Mouse (Mus musculus): Measurements from ENCODE around the gene Rbp3. TPM values are rescaled to one million over a fixed set of nuclear protein-coding genes. Genes with fewer than 3 reads are reported as not detected.
A peak's percentile ranks its signal among the peaks of the same experiment; 100 is the strongest.

Rbp3 gene
- not detected in 2 replicates for polyA plus RNA-seq (2014; fragmentation: Nextera tagmentation; extraction: Ambion mirVana)

GRCm38 (mm10) chr14:33953761-33954160 lies at the start of gene Rbp3:
Gene Rbp3, plus strand, starts transcription at chr14:33954003.
- no peak within 1 kb of the TSS for H3K27ac ChIP-seq (ENCODE audit: low read depth, low read length)
- no peaks in the 10 kb centered on the region for H3K27me3 ChIP-seq (ENCODE audit: control insufficient read depth, insufficient read depth, low read length)
- no peaks in the 10 kb centered on the region for H3K9me3 ChIP-seq (ENCODE audit: control insufficient read depth, low read length)
- H3K4me3 ChIP-seq (ENCODE audit: low read depth, low read length) = no peak within 1 kb of the TSS
- H3K36me3 ChIP-seq (ENCODE audit: control insufficient read depth, insufficient read depth, low read length) = no peaks in the 10 kb centered on the region
- H3K9ac ChIP-seq (replicated peaks; ENCODE audit: low read depth, low read length) = no peak within 1 kb of the TSS
- 93% methylated on average over 5 of the region's 5 CpGs for WGBS
- no peaks in the 10 kb centered on the region for H3K4me1 ChIP-seq (ENCODE audit: control insufficient read depth, insufficient read depth, low read length)
- ATAC-seq (ENCODE audit: low read depth) = no peak
- no peak within 1 kb of the TSS for H3K4me2 ChIP-seq (ENCODE audit: low read depth, low read length)

GRCm38 (mm10) chr14:33904851-33905250 lies 49.0 kb upstream of the Rbp3 start:
- Histone ChIP-seq H3K9me3 (ENCODE audit: control insufficient read depth, low read length) (no peaks in the 10 kb centered on the region), H3K4me2 (ENCODE audit: low read depth, low read length) (no peak overlapping the region), H3K27me3 (ENCODE audit: control insufficient read depth, insufficient read depth, low read length) (no peaks in the 10 kb centered on the region), H3K36me3 (ENCODE audit: control insufficient read depth, insufficient read depth, low read length) (no peaks in the 10 kb centered on the region), H3K9ac (replicated peaks; ENCODE audit: low read depth, low read length) (no peak overlapping the region), H3K4me3 (ENCODE audit: low read depth, low read length) (no peak overlapping the region), H3K27ac (ENCODE audit: low read depth, low read length) (no peak overlapping the region), H3K4me1 (ENCODE audit: control insufficient read depth, insufficient read depth, low read length) (no peaks in the 10 kb centered on the region)
- no peak for ATAC-seq (ENCODE audit: low read depth)

DNA sequence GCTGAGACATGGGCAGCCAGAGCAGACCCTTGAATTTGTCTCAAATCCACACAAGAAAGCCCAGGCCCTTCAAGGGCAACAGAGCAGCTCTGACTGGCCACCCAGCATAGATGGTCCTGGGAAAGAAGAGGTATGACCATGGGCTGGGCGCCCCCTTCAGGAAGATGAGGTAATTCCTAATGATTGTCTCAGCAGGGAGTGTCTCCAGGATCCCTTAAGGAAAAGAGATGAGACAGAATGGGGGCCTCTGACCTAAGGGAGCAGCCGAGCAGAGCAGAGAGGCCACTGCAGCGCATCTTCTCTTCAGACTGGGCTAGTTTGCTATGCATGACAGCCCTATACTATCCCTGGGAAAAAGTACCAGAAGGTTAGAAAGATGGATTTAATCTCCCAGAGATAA lies 40.1 kb upstream of the Rbp3 start:
- WGBS = 34% methylated on average over 3 of the region's 3 CpGs
- Histone ChIP-seq H3K4me3 (ENCODE audit: low read depth, low read length) (no peak overlapping the region), H3K4me1 (ENCODE audit: control insufficient read depth, insufficient read depth, low read length) (peaks cover 4% of the 10 kb centered on the region; the same call in 1 of the 2 replicates), H3K4me2 (ENCODE audit: low read depth, low read length) (no peak overlapping the region), H3K27me3 (ENCODE audit: control insufficient read depth, insufficient read depth, low read length) (no peaks in the 10 kb centered on the region), H3K27ac (ENCODE audit: low read depth, low read length) (no peak overlapping the region), H3K36me3 (ENCODE audit: control insufficient read depth, insufficient read depth, low read length) (no peaks in the 10 kb centered on the region), H3K9ac (replicated peaks; ENCODE audit: low read depth, low read length) (no peak overlapping the region), H3K9me3 (ENCODE audit: control insufficient read depth, low read length) (no peaks in the 10 kb centered on the region)
- peak; percentile 28; the same call in 1 of the 2 replicates for ATAC-seq (ENCODE audit: low read depth)

- H3K27me3 ChIP-seq (ENCODE audit: control insufficient read depth, insufficient read depth, low read length) = no peaks in the 10 kb centered on the region
- no peak for ATAC-seq (ENCODE audit: low read depth)
- no peak overlapping the region for H3K27ac ChIP-seq (ENCODE audit: low read depth, low read length)
- H3K9ac ChIP-seq (replicated peaks; ENCODE audit: low read depth, low read length) = no peak overlapping the region
- H3K9me3 ChIP-seq (ENCODE audit: control insufficient read depth, low read length) = no peaks in the 10 kb centered on the region
- 88% methylated on average over 9 of the region's 9 CpGs for WGBS
- no peaks in the 10 kb centered on the region for H3K36me3 ChIP-seq (ENCODE audit: control insufficient read depth, insufficient read depth, low read length)
- H3K4me2 ChIP-seq (ENCODE audit: low read depth, low read length) = no peak overlapping the region
- H3K4me3 ChIP-seq (ENCODE audit: low read depth, low read length) = no peak overlapping the region
- H3K4me1 ChIP-seq (ENCODE audit: control insufficient read depth, insufficient read depth, low read length) = peaks cover 4% of the 10 kb centered on the region; the same call in 1 of the 2 replicates
Observed at GRCm38 (mm10) chr14:33914206-33914605, 39.6 kb upstream of the Rbp3 start.

- Histone ChIP-seq H3K27ac (ENCODE audit: low read depth, low read length) (no peak overlapping the region), H3K27me3 (ENCODE audit: control insufficient read depth, insufficient read depth, low read length) (peaks cover 2% of the 10 kb centered on the region), H3K36me3 (ENCODE audit: control insufficient read depth, insufficient read depth, low read length) (no peaks in the 10 kb centered on the region), H3K4me2 (ENCODE audit: low read depth, low read length) (no peak overlapping the region; the same call in 1 of the 2 replicates), H3K9me3 (ENCODE audit: control insufficient read depth, low read length) (no peaks in the 10 kb centered on the region), H3K4me1 (ENCODE audit: control insufficient read depth, insufficient read depth, low read length) (peaks cover 13% of the 10 kb centered on the region), H3K4me3 (ENCODE audit: low read depth, low read length) (no peak overlapping the region), H3K9ac (replicated peaks; ENCODE audit: low read depth, low read length) (no peak overlapping the region)
- no peak for ATAC-seq (ENCODE audit: low read depth)
- WGBS = 6% methylated on average over 14 of the region's 14 CpGs
Observed at GRCm38 (mm10) chr14:33920727-33921559, 32.9 kb upstream of the Rbp3 start.

GRCm38 (mm10) chr14:33922771-33923167 lies 31.0 kb upstream of the Rbp3 start:
- WGBS = 15% methylated on average over 8 of the region's 8 CpGs
- ATAC-seq (ENCODE audit: low read depth) = no peak
- no peak overlapping the region for H3K27ac ChIP-seq (ENCODE audit: low read depth, low read length)

GRCm38 (mm10) chr14:33923168-33924070 lies 30.4 kb upstream of the Rbp3 start, which contains the start of gene Gdf10:
Gene Gdf10, plus strand, starts transcription at chr14:33923587.
- 0% methylated on average over 48 of the region's 85 CpGs for WGBS
- Histone ChIP-seq H3K4me3 (ENCODE audit: low read depth, low read length) (peak within 1 kb of the TSS; percentile 50), H3K4me1 (ENCODE audit: control insufficient read depth, insufficient read depth, low read length) (peaks cover 13% of the 10 kb centered on the region), H3K27me3 (ENCODE audit: control insufficient read depth, insufficient read depth, low read length) (peaks cover 2% of the 10 kb centered on the region), H3K4me2 (ENCODE audit: low read depth, low read length) (peak within 1 kb of the TSS; percentile 92), H3K9me3 (ENCODE audit: control insufficient read depth, low read length) (no peaks in the 10 kb centered on the region), H3K27ac (ENCODE audit: low read depth, low read length) (no peak within 1 kb of the TSS), H3K36me3 (ENCODE audit: control insufficient read depth, insufficient read depth, low read length) (no peaks in the 10 kb centered on the region), H3K9ac (replicated peaks; ENCODE audit: low read depth, low read length) (peak within 1 kb of the TSS; percentile 53)
- ATAC-seq (ENCODE audit: low read depth) = peak; percentile 74

More at GRCm38 (mm10) chr14:33922771-33923167, 31.0 kb upstream of the Rbp3 start:
- Histone ChIP-seq H3K36me3 (ENCODE audit: control insufficient read depth, insufficient read depth, low read length) (no peaks in the 10 kb centered on the region), H3K9ac (replicated peaks; ENCODE audit: low read depth, low read length) (no peak overlapping the region), H3K9me3 (ENCODE audit: control insufficient read depth, low read length) (no peaks in the 10 kb centered on the region), H3K4me3 (ENCODE audit: low read depth, low read length) (peak overlapping the region; percentile 50), H3K4me2 (ENCODE audit: low read depth, low read length) (peak overlapping the region; percentile 92), H3K27me3 (ENCODE audit: control insufficient read depth, insufficient read depth, low read length) (peaks cover 2% of the 10 kb centered on the region), H3K4me1 (ENCODE audit: control insufficient read depth, insufficient read depth, low read length) (peaks cover 13% of the 10 kb centered on the region)

DNA sequence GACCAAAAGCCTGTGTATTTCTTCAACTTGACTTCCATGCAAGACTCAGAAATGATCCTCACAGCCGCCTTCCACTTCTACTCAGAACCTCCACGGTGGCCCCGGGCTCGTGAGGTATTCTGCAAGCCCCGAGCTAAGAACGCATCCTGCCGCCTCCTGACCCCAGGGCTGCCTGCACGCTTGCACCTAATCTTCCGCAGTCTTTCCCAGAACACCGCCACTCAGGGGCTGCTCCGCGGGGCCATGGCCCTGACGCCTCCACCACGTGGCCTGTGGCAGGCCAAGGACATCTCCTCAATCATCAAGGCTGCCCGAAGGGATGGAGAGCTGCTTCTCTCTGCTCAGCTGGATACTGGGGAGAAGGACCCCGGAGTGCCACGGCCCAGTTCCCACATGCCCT lies 21.9 kb upstream of the Rbp3 start:
- H3K4me1 ChIP-seq (ENCODE audit: control insufficient read depth, insufficient read depth, low read length) = no peaks in the 10 kb centered on the region
- no peaks in the 10 kb centered on the region for H3K27me3 ChIP-seq (ENCODE audit: control insufficient read depth, insufficient read depth, low read length)
- no peak overlapping the region for H3K4me2 ChIP-seq (ENCODE audit: low read depth, low read length)
- WGBS = 63% methylated on average over 17 of the region's 17 CpGs
- no peaks in the 10 kb centered on the region for H3K36me3 ChIP-seq (ENCODE audit: control insufficient read depth, insufficient read depth, low read length)
- no peaks in the 10 kb centered on the region for H3K9me3 ChIP-seq (ENCODE audit: control insufficient read depth, low read length)
- no peak overlapping the region for H3K4me3 ChIP-seq (ENCODE audit: low read depth, low read length)
- no peak overlapping the region for H3K9ac ChIP-seq (replicated peaks; ENCODE audit: low read depth, low read length)
- ATAC-seq (ENCODE audit: low read depth) = no peak
- H3K27ac ChIP-seq (ENCODE audit: low read depth, low read length) = no peak overlapping the region
